Mouse (Mus musculus) liver, embryonic 14.5 days (tissue): ENCODE data around the gene Fn3k. TPM values are rescaled to one million over a fixed set of nuclear protein-coding genes. Genes with fewer than 3 reads are reported as not detected.

Experiments used
- ATAC-seq: fragments of 200-750 bp; cut with Nextera tagmentation; 2 replicates; pipeline ENCODE4 v1.8.0; 2017; ENCODE audit warnings: moderate number of reproducible peaks, mild to moderate bottlenecking, moderate library complexity; ENCODE audit not compliant: insufficient read depth
- DNase-seq, 3 experiments: peaks; one replicate each; pipeline ENCODE4 v3.0.0-alpha.2; 2012 to 2013; ENCODE audit warnings: low read depth in 3 of 3, low spot score in 3 of 3
- H3K27ac ChIP-seq: fragments of 300-500 bp; sonication (generic); 2 replicates; pipeline ENCODE4 v1.5.1; 2014; ENCODE audit warnings: moderate library complexity, mild to moderate bottlenecking, control low read depth, inconsistent platforms
- H3K27me3 ChIP-seq: fragments of 300-500 bp; sonication (generic); 2 replicates; pipeline ENCODE4 v1.6.1; 2014; ENCODE audit warnings: mild to moderate bottlenecking, low read length, moderate library complexity; ENCODE audit not compliant: control insufficient read depth, insufficient read depth
- H3K36me3 ChIP-seq: fragments of 300-500 bp; sonication (generic); replicated peaks from 2 replicates; pipeline ENCODE4 v1.6.1; 2014; ENCODE audit warnings: low read depth; ENCODE audit not compliant: control insufficient read depth, insufficient read depth
- H3K4me1 ChIP-seq, 2 experiments: fragments of 200-500 bp in 1 of 2; fragments of 300-500 bp in 1 of 2; sonication (generic) in 1 of 2; replicated peaks; 2 replicates each; pipeline ENCODE4 v1.6.1; 2012 to 2014; ENCODE audit warnings: antibody characterized with exemption in 1 of 2, inconsistent platforms in 1 of 2, low read length in 1 of 2; ENCODE audit not compliant: control insufficient read depth in 2 of 2, insufficient read depth in 2 of 2
- H3K4me2 ChIP-seq: fragments of 300-500 bp; sonication (generic); 2 replicates; pipeline ENCODE4 v1.6.1; 2014; ENCODE audit warnings: low read depth, mild to moderate bottlenecking, control low read depth, moderate library complexity
- H3K4me3 ChIP-seq, 2 experiments: fragments of 200-500 bp in 1 of 2; fragments of 300-500 bp in 1 of 2; sonication (generic) in 1 of 2; 2 replicates each; pipeline ENCODE4 v1.5.1; 2012 to 2014; ENCODE audit warnings: low read depth in 2 of 2, low read length in 2 of 2, mild to moderate bottlenecking in 2 of 2, control low read depth in 1 of 2, inconsistent platforms in 1 of 2, moderate library complexity in 1 of 2; ENCODE audit not compliant: insufficient read depth in 1 of 2
- H3K9ac ChIP-seq: fragments of 300-500 bp; sonication (generic); replicated peaks from 2 replicates; pipeline ENCODE4 v1.6.1; 2014; ENCODE audit warnings: mild to moderate bottlenecking, control low read depth, moderate library complexity
- H3K9me3 ChIP-seq: fragments of 300-500 bp; sonication (generic); 2 replicates; pipeline ENCODE4 v1.6.1; 2016; ENCODE audit warnings: low read length, mixed read lengths; ENCODE audit not compliant: control insufficient read depth
- CTCF ChIP-seq: IDR thresholded peaks from 2 replicates; pipeline ENCODE4 v1.5.1; 2016; ENCODE audit warnings: antibody characterized with exemption, low read depth, control low read depth
- EP300 ChIP-seq: IDR thresholded peaks from 2 replicates; pipeline ENCODE4 v1.6.1; 2016; ENCODE audit warnings: antibody characterized with exemption, low read depth
- WGBS: fragments of 180-500 bp; shearing (Covaris S2); extraction: QIAGEN DNeasy Blood & Tissue Kit; methylation state at CpG from one replicate; pipeline ENCODE4 v1.1.7; 2014; ENCODE audit not compliant: insufficient replicate concordance; 5-methylcytosine and 5-hydroxymethylcytosine counted together
- polyA plus RNA-seq, 2 experiments: library from polyadenylated mRNA; depleted of rRNA in 1 of 2; stranded (reverse) in 1 of 2; unstranded in 1 of 2; fragments of >200 nt; fragmentation: Nextera tagmentation in 1 of 2; extraction: Ambion mirVana in 1 of 2; gene quantifications; 2 replicates each; pipeline versions ENCODE4 v1.2.1 to v1.2.3; 2012 to 2014

Fn3k gene
- polyA plus RNA-seq, 2 experiments: 39.9 to 51.4 TPM

GRCm38 (mm10) chr11:121418932-121419331, 15.8 kb upstream of the Fn3k start:
- Histone ChIP-seq H3K4me3 (no peak overlapping the region), H3K4me2 (no peak overlapping the region), H3K9ac (no peak overlapping the region), H3K27ac (no peak overlapping the region), H3K36me3 (peaks cover 4% of the 10 kb centered on the region; the same call in 1 of the 2 replicates), H3K4me1 (peaks cover 18% of the 10 kb centered on the region in 2 experiments), H3K27me3 (no peaks in the 10 kb centered on the region; the same call in 1 of the 2 replicates), H3K9me3 (no peaks in the 10 kb centered on the region)
- no peak for DNase-seq
- ATAC-seq: no peak
- TF ChIP-seq CTCF (no peak), EP300 (no peak)
- WGBS: 66% methylated on average over 2 of the region's 2 CpGs

GRCm38 (mm10) chr11:121420379-121420778, 14.3 kb upstream of the Fn3k start:
- H3K27me3 ChIP-seq: no peaks in the 10 kb centered on the region; the same call in 1 of the 2 replicates
- no peak for TF ChIP-seq CTCF
- TF ChIP-seq EP300: no peak
- H3K9ac ChIP-seq: peak overlapping the region; percentile 68
- H3K27ac ChIP-seq: peak overlapping the region; percentile 84
- peaks cover 19 to 29% of the 10 kb centered on the region in 2 experiments for H3K4me1 ChIP-seq
- 50% methylated on average over 5 of the region's 5 CpGs for WGBS
- peaks cover 13% of the 10 kb centered on the region for H3K36me3 ChIP-seq
- no peak for ATAC-seq
- peak overlapping the region; percentile 84 for H3K4me2 ChIP-seq
- peak overlapping the region in 1 of 2 experiments; percentile 87; a peak in 2 of 4 replicates for H3K4me3 ChIP-seq
- DNase-seq: no peak
- no peaks in the 10 kb centered on the region for H3K9me3 ChIP-seq

GRCm38 (mm10) chr11:121420830-121421552, 13.7 kb upstream of the Fn3k start, which contains the start of gene Fn3krp:
Fn3krp (plus strand) TSS chr11:121421401.
- Histone ChIP-seq H3K9me3 (no peaks in the 10 kb centered on the region), H3K27ac (peak within 1 kb of the TSS; percentile 84), H3K4me2 (peak within 1 kb of the TSS; percentile 84), H3K36me3 (peaks cover 19% of the 10 kb centered on the region), H3K9ac (peak within 1 kb of the TSS; percentile 93), H3K27me3 (no peaks in the 10 kb centered on the region), H3K4me1 (peaks cover 19 to 29% of the 10 kb centered on the region in 2 experiments), H3K4me3 (peak within 1 kb of the TSS; percentile 87 to 93)
- ATAC-seq (peak; percentile 98), DNase-seq (peak; percentile 98 to 99 (median 99))
- 2% methylated on average over 28 of the region's 28 CpGs for WGBS
- TF ChIP-seq EP300 (no peak), CTCF (peak; percentile 53)

- Histone ChIP-seq H3K4me1 (peaks cover 19 to 29% of the 10 kb centered on the region in 2 experiments), H3K4me2 (peak overlapping the region; percentile 84), H3K27me3 (no peaks in the 10 kb centered on the region), H3K4me3 (peak overlapping the region; percentile 87 to 93), H3K9me3 (no peaks in the 10 kb centered on the region), H3K27ac (peak overlapping the region; percentile 61), H3K36me3 (peaks cover 26% of the 10 kb centered on the region), H3K9ac (peak overlapping the region; percentile 93)
- peak; percentile 68 for ATAC-seq
- under 1% methylated on average over 28 of the region's 28 CpGs for WGBS
- no peak for DNase-seq
- TF ChIP-seq CTCF: no peak
- no peak for TF ChIP-seq EP300
Measured at GRCm38 (mm10) chr11:121421553-121422173, 13.1 kb upstream of the Fn3k start.

- peak overlapping the region; percentile 65 to 93; a peak in 3 of 4 replicates for H3K4me3 ChIP-seq
- ATAC-seq: peak; percentile 79
- DNase-seq: peak; percentile 88 to 90 (median 90)
- no peaks in the 10 kb centered on the region for H3K9me3 ChIP-seq
- H3K27ac ChIP-seq: peak overlapping the region; percentile 100
- H3K27me3 ChIP-seq: no peaks in the 10 kb centered on the region
- WGBS: 20% methylated on average over 4 of the region's 4 CpGs
- peak overlapping the region; percentile 99 for H3K4me2 ChIP-seq
- H3K4me1 ChIP-seq: peaks cover 38 to 45% of the 10 kb centered on the region in 2 experiments
- peak overlapping the region; percentile 84 for H3K9ac ChIP-seq
- peaks cover 43% of the 10 kb centered on the region for H3K36me3 ChIP-seq
- TF ChIP-seq EP300 (peak; percentile 94), CTCF (no peak)
Measured at GRCm38 (mm10) chr11:121433397-121433796, 1.3 kb upstream of the Fn3k start.
